Mouse (Mus musculus): ENCODE measurements around the gene Tex46.

- TF ChIP-seq POLR2A (IDR thresholded peaks at IDR 0.05; ENCODE audit: extremely low read depth, insufficient read depth, low read length) (no peak), CTCF (IDR thresholded peaks at IDR 0.05; ENCODE audit: extremely low read depth, insufficient read depth, low read length) (no peak)
Measured at GRCm38 (mm10) chr4:136649480-136650196, 39.4 kb downstream of the Tex46 start.

All from cortical plate, adult 2 months (tissue).